Mouse (Mus musculus): ENCODE measurements at regions not wholly inside any gene's neighbourhood (a gene's known extent, or its start where the extent isn't known, plus 50 kb on each side); places are given as distances from the start of the nearest gene placed in this dataset.

GRCm38 (mm10) chr10:83944158-83944557 lies 221.5 kb downstream of the 1500009L16Rik start:
- WGBS, result 95% methylated on average over 1 of the region's 1 CpGs
- no peak overlapping the region for H3K4me3 ChIP-seq (replicated peaks)
- ATAC-seq (ENCODE audit: low FRiP score), result no peak
- no peaks in the 10 kb centered on the region for H3K36me3 ChIP-seq
- H3K27ac ChIP-seq (replicated peaks), result no peak overlapping the region
- H3K4me1 ChIP-seq, result no peaks in the 10 kb centered on the region
- H3K4me2 ChIP-seq, result no peak overlapping the region
- 0 out of 2 replicates have a peak, but pooled peaks cover 2% of the 10 kb centered on the region for H3K27me3 ChIP-seq (replicated peaks)
- H3K9ac ChIP-seq (replicated peaks), result no peak overlapping the region
- no peaks in the 10 kb centered on the region for H3K9me3 ChIP-seq (replicated peaks)

- Histone ChIP-seq H3K4me3 (replicated peaks) (no peak overlapping the region), H3K9ac (replicated peaks) (no peak overlapping the region), H3K27me3 (replicated peaks) (0 out of 2 replicates have a peak, but pooled peaks cover 2% of the 10 kb centered on the region), H3K36me3 (no peaks in the 10 kb centered on the region), H3K27ac (replicated peaks) (no peak overlapping the region), H3K9me3 (replicated peaks) (no peaks in the 10 kb centered on the region), H3K4me1 (no peaks in the 10 kb centered on the region), H3K4me2 (no peak overlapping the region)
- ATAC-seq (ENCODE audit: low FRiP score), result no peak
- WGBS, result 96% methylated on average over 10 of the region's 10 CpGs
Observed at GRCm38 (mm10) chr10:83944897-83945296, 222.2 kb downstream of the 1500009L16Rik start.

GRCm38 (mm10) chr10:83945503-83945902 lies 222.8 kb downstream of the 1500009L16Rik start:
- H3K4me2 ChIP-seq, result no peak overlapping the region
- H3K36me3 ChIP-seq, result no peaks in the 10 kb centered on the region
- no peaks in the 10 kb centered on the region for H3K9me3 ChIP-seq (replicated peaks)
- ATAC-seq (ENCODE audit: low FRiP score), result no peak
- H3K9ac ChIP-seq (replicated peaks), result no peak overlapping the region
- H3K4me3 ChIP-seq (replicated peaks), result no peak overlapping the region
- 0 out of 2 replicates have a peak, but pooled peaks cover 2% of the 10 kb centered on the region for H3K27me3 ChIP-seq (replicated peaks)
- no peaks in the 10 kb centered on the region for H3K4me1 ChIP-seq
- WGBS, result 66% methylated on average over 9 of the region's 9 CpGs
- H3K27ac ChIP-seq (replicated peaks), result no peak overlapping the region

- no peak overlapping the region for H3K4me3 ChIP-seq (replicated peaks)
- H3K27me3 ChIP-seq (replicated peaks), result 0 out of 2 replicates have a peak, but pooled peaks cover 2% of the 10 kb centered on the region
- no peaks in the 10 kb centered on the region for H3K4me1 ChIP-seq
- no peaks in the 10 kb centered on the region for H3K9me3 ChIP-seq (replicated peaks)
- no peaks in the 10 kb centered on the region for H3K36me3 ChIP-seq
- no peak overlapping the region for H3K4me2 ChIP-seq
- WGBS, result 82% methylated on average over 11 of the region's 11 CpGs
- H3K9ac ChIP-seq (replicated peaks), result no peak overlapping the region
- ATAC-seq (ENCODE audit: low FRiP score), result no peak
- H3K27ac ChIP-seq (replicated peaks), result no peak overlapping the region
Observed at GRCm38 (mm10) chr10:83946186-83947176, 223.8 kb downstream of the 1500009L16Rik start.

- no peak overlapping the region for H3K9ac ChIP-seq (replicated peaks)
- no peaks in the 10 kb centered on the region for H3K27me3 ChIP-seq (replicated peaks)
- H3K9me3 ChIP-seq (replicated peaks), result no peaks in the 10 kb centered on the region
- peaks cover 10% of the 10 kb centered on the region for H3K4me1 ChIP-seq
- WGBS, result 13% methylated on average over 18 of the region's 18 CpGs
- peak; percentile 47; the same call in 1 of the 2 replicates for ATAC-seq (ENCODE audit: low FRiP score)
- no peak overlapping the region for H3K4me3 ChIP-seq (replicated peaks)
- no peak overlapping the region for H3K27ac ChIP-seq (replicated peaks)
- H3K4me2 ChIP-seq, result 0 out of 2 replicates have a peak overlapping the region, but pooled peaks have one; percentile 9
- H3K36me3 ChIP-seq, result no peaks in the 10 kb centered on the region
Observed at GRCm38 (mm10) chr10:83957118-83957759, 234.6 kb downstream of the 1500009L16Rik start.

- 91% methylated on average over 3 of the region's 3 CpGs for WGBS
Observed at GRCm38 (mm10) chr10:83958397-83958796, 235.7 kb downstream of the 1500009L16Rik start.

GRCm38 (mm10) chr10:83958826-83959225 lies 236.2 kb downstream of the 1500009L16Rik start:
- H3K4me3 ChIP-seq (replicated peaks), result no peak overlapping the region
- H3K27me3 ChIP-seq (replicated peaks), result no peaks in the 10 kb centered on the region
- no peaks in the 10 kb centered on the region for H3K9me3 ChIP-seq (replicated peaks)
- H3K27ac ChIP-seq (replicated peaks), result no peak overlapping the region
- H3K9ac ChIP-seq (replicated peaks), result no peak overlapping the region
- no peaks in the 10 kb centered on the region for H3K36me3 ChIP-seq
- peaks cover 16% of the 10 kb centered on the region for H3K4me1 ChIP-seq
- 72% methylated on average over 2 of the region's 2 CpGs for WGBS
- no peak for ATAC-seq (ENCODE audit: low FRiP score)
- no peak overlapping the region for H3K4me2 ChIP-seq

More at GRCm38 (mm10) chr10:83958397-83958796, 235.7 kb downstream of the 1500009L16Rik start:
- H3K4me2 ChIP-seq, result no peak overlapping the region
- no peaks in the 10 kb centered on the region for H3K27me3 ChIP-seq (replicated peaks)
- H3K9me3 ChIP-seq (replicated peaks), result no peaks in the 10 kb centered on the region
- H3K4me3 ChIP-seq (replicated peaks), result no peak overlapping the region
- ATAC-seq (ENCODE audit: low FRiP score), result no peak
- H3K9ac ChIP-seq (replicated peaks), result no peak overlapping the region
- H3K4me1 ChIP-seq, result peaks cover 12% of the 10 kb centered on the region
- no peak overlapping the region for H3K27ac ChIP-seq (replicated peaks)
- no peaks in the 10 kb centered on the region for H3K36me3 ChIP-seq

GRCm38 (mm10) chr10:83963232-83963760 lies 240.6 kb downstream of the 1500009L16Rik start:
- Histone ChIP-seq H3K36me3 (no peaks in the 10 kb centered on the region), H3K27ac (replicated peaks) (no peak overlapping the region), H3K4me1 (peaks cover 19% of the 10 kb centered on the region), H3K9me3 (replicated peaks) (no peaks in the 10 kb centered on the region), H3K27me3 (replicated peaks) (no peaks in the 10 kb centered on the region), H3K4me3 (replicated peaks) (no peak overlapping the region), H3K4me2 (no peak overlapping the region), H3K9ac (replicated peaks) (no peak overlapping the region)
- WGBS, result 76% methylated on average over 12 of the region's 12 CpGs
- no peak for ATAC-seq (ENCODE audit: low FRiP score)

- WGBS, result 14% methylated on average over 12 of the region's 12 CpGs
- no peak for ATAC-seq (ENCODE audit: low FRiP score)
Observed at GRCm38 (mm10) chr10:83963779-83964643, 241.3 kb downstream of the 1500009L16Rik start.

GRCm38 (mm10) chr10:83964838-83965237 lies 242.2 kb downstream of the 1500009L16Rik start:
- no peak overlapping the region for H3K9ac ChIP-seq (replicated peaks)
- ATAC-seq (ENCODE audit: low FRiP score), result peak; percentile 11; the same call in 1 of the 2 replicates
- H3K27me3 ChIP-seq (replicated peaks), result no peaks in the 10 kb centered on the region
- peaks cover 19% of the 10 kb centered on the region for H3K4me1 ChIP-seq
- no peak overlapping the region for H3K4me2 ChIP-seq
- no peaks in the 10 kb centered on the region for H3K9me3 ChIP-seq (replicated peaks)
- no peaks in the 10 kb centered on the region for H3K36me3 ChIP-seq
- H3K27ac ChIP-seq (replicated peaks), result 0 out of 2 replicates have a peak overlapping the region, but pooled peaks have one; percentile 23
- H3K4me3 ChIP-seq (replicated peaks), result no peak overlapping the region
- WGBS, result 28% methylated on average over 5 of the region's 5 CpGs

More at GRCm38 (mm10) chr10:83963779-83964643, 241.3 kb downstream of the 1500009L16Rik start:
- Histone ChIP-seq H3K36me3 (no peaks in the 10 kb centered on the region), H3K4me2 (no peak overlapping the region), H3K27ac (replicated peaks) (peak overlapping the region; percentile 13; the same call in 1 of the 2 replicates), H3K9me3 (replicated peaks) (no peaks in the 10 kb centered on the region), H3K9ac (replicated peaks) (0 out of 2 replicates have a peak overlapping the region, but pooled peaks have one; percentile 2), H3K4me3 (replicated peaks) (no peak overlapping the region), H3K27me3 (replicated peaks) (no peaks in the 10 kb centered on the region), H3K4me1 (peaks cover 19% of the 10 kb centered on the region)

- Histone ChIP-seq H3K4me1 (no peaks in the 10 kb centered on the region), H3K27me3 (replicated peaks) (no peaks in the 10 kb centered on the region), H3K9ac (replicated peaks) (no peak overlapping the region), H3K4me2 (no peak overlapping the region), H3K27ac (replicated peaks) (no peak overlapping the region), H3K36me3 (no peaks in the 10 kb centered on the region), H3K9me3 (replicated peaks) (no peaks in the 10 kb centered on the region), H3K4me3 (replicated peaks) (no peak overlapping the region)
- 79% methylated on average over 3 of the region's 3 CpGs for WGBS
- ATAC-seq (ENCODE audit: low FRiP score), result no peak
Observed at GRCm38 (mm10) chr10:83970501-83970900, 247.8 kb downstream of the 1500009L16Rik start.

Data from neural tube, embryonic 15.5 days (tissue).